In genomic region chr12:98258371-98258844, GRCm38 (mm10) we compare ENCODE assay signal across 7 mouse cellular contexts. TPM values are rescaled to one million over a fixed set of nuclear protein-coding genes. Genes with fewer than 3 reads are reported as not detected.
A peak's percentile ranks its signal among the peaks of the same experiment; 100 is the strongest.
DNase-seq lines count a peak whose midpoint lies in the region; ATAC-seq and TF ChIP-seq lines count a peak whose summit lies in the region.

No protein-coding gene starts in this region.

- TF ChIP-seq CTCF in spleen, adult 2 months (IDR thresholded peaks at IDR 0.05; ENCODE audit: extremely low read depth, insufficient read depth, insufficient read length, insufficient replicate concordance): no peak

- H3K9me3 ChIP-seq in heart, embryonic 15.5 days (replicated peaks): no peaks in the 10 kb centered on the region
- H3K9me3 ChIP-seq in limb, embryonic 11.5 days (ENCODE audit: control insufficient read depth, low read length): no peaks in the 10 kb centered on the region
- H3K9me3 ChIP-seq in stomach, embryonic 15.5 days: no peaks in the 10 kb centered on the region

- no peaks in the 10 kb centered on the region; the same call in 1 of the 2 replicates for H3K36me3 ChIP-seq in spleen, adult 2 months (ENCODE audit: control insufficient read depth, insufficient read depth, low read length)
- H3K36me3 ChIP-seq in heart, embryonic 15.5 days: no peaks in the 10 kb centered on the region
- H3K36me3 ChIP-seq in limb, embryonic 11.5 days (ENCODE audit: control insufficient read depth, insufficient read depth, low read length): no peaks in the 10 kb centered on the region
- no peaks in the 10 kb centered on the region for H3K36me3 ChIP-seq in stomach, embryonic 15.5 days

- no peak for DNase-seq in spleen, adult 2 months (ENCODE audit: low read depth in 1 of 2, low spot score in 2 of 2)
- DNase-seq in spleen, postnatal 36 days (ENCODE audit: low spot score in 2 of 2): no peak
- DNase-seq in limb, embryonic 11.5 days (ENCODE audit: low spot score): no peak
- no peak for DNase-seq in urinary bladder, adult 18-20 months (ENCODE audit: low spot score in 2 of 2)
- DNase-seq in embryo, embryonic 9.5 days (ENCODE audit: extremely low spot score): no peak

- H3K4me2 ChIP-seq in heart, embryonic 15.5 days: peak overlapping the region; percentile 79
- peak overlapping the region; percentile 64 for H3K4me2 ChIP-seq in limb, embryonic 11.5 days (ENCODE audit: low read depth, severe bottlenecking)
- H3K4me2 ChIP-seq in stomach, embryonic 15.5 days: peak overlapping the region; percentile 64

- H3K9ac ChIP-seq in heart, embryonic 15.5 days: peak overlapping the region; percentile 97
- peak overlapping the region; percentile 97 for H3K9ac ChIP-seq in limb, embryonic 11.5 days (ENCODE audit: low read length)
- peak overlapping the region; percentile 74 for H3K9ac ChIP-seq in stomach, embryonic 15.5 days

- peak overlapping the region; percentile 96 for H3K4me3 ChIP-seq in spleen, adult 2 months (ENCODE audit: extremely low read depth, insufficient read depth, insufficient read length)
- H3K4me3 ChIP-seq in heart, embryonic 15.5 days: peak overlapping the region; percentile 78
- H3K4me3 ChIP-seq in limb, embryonic 11.5 days (ENCODE audit: low read depth, low read length): peak overlapping the region; percentile 71
- peak overlapping the region; percentile 83 for H3K4me3 ChIP-seq in stomach, embryonic 15.5 days (replicated peaks)

- H3K27me3 ChIP-seq in spleen, adult 2 months (ENCODE audit: control insufficient read depth, insufficient read depth, low read length): no peaks in the 10 kb centered on the region
- no peaks in the 10 kb centered on the region for H3K27me3 ChIP-seq in heart, embryonic 15.5 days
- no peaks in the 10 kb centered on the region for H3K27me3 ChIP-seq in limb, embryonic 11.5 days (ENCODE audit: control insufficient read depth, insufficient read depth, low read length)
- H3K27me3 ChIP-seq in stomach, embryonic 15.5 days (replicated peaks): no peaks in the 10 kb centered on the region

- WGBS in spleen, adult 2 months: 6% methylated on average over 8 of the region's 8 CpGs
- WGBS in heart, embryonic 15.5 days: under 1% methylated on average over 8 of the region's 8 CpGs
- WGBS in limb, embryonic 11.5 days: 0% methylated on average over 8 of the region's 8 CpGs
- under 1% methylated on average over 8 of the region's 8 CpGs for WGBS in stomach, embryonic 15.5 days

- peak; percentile 8; the same call in 1 of the 2 replicates for ATAC-seq in heart, embryonic 15.5 days (replicated peaks; ENCODE audit: insufficient number of reproducible peaks, insufficient read depth, low FRiP score, low read depth)
- ATAC-seq in limb, embryonic 11.5 days (ENCODE audit: insufficient number of reproducible peaks, low FRiP score, low TSS enrichment, low read depth): no peak
- ATAC-seq in stomach, embryonic 15.5 days (ENCODE audit: insufficient read depth, low FRiP score, low read depth): no peak; the same call in 1 of the 2 replicates

- H3K4me1 ChIP-seq in spleen, adult 2 months (ENCODE audit: control insufficient read depth, insufficient read depth, insufficient read length): peaks cover 2% of the 10 kb centered on the region; the same call in 1 of the 2 replicates
- H3K4me1 ChIP-seq in heart, embryonic 15.5 days (replicated peaks): peaks cover 8% of the 10 kb centered on the region
- H3K4me1 ChIP-seq in limb, embryonic 11.5 days (ENCODE audit: control insufficient read depth, insufficient read depth, low read length): no peaks in the 10 kb centered on the region
- H3K4me1 ChIP-seq in stomach, embryonic 15.5 days: 0 out of 2 replicates have a peak, but pooled peaks cover 3% of the 10 kb centered on the region

- H3K27ac ChIP-seq in spleen, adult 2 months (ENCODE audit: insufficient read depth, low read length): no peak overlapping the region
- H3K27ac ChIP-seq in heart, embryonic 15.5 days: peak overlapping the region; percentile 95
- H3K27ac ChIP-seq in limb, embryonic 11.5 days (replicated peaks; ENCODE audit: low read depth, low read length): peak overlapping the region; percentile 87
- H3K27ac ChIP-seq in stomach, embryonic 15.5 days: peak overlapping the region; percentile 93

- TF ChIP-seq POLR2A in spleen, adult 2 months (IDR thresholded peaks at IDR 0.05; ENCODE audit: low read depth, low read length): no peak

RNA-seq across cellular contexts. Expression of gene Galc, which starts 0.9 kb away (rescaled TPM):
- 3.9 and 4.9 TPM in 2 replicates for polyA plus RNA-seq in spleen, adult 2 months (2012; rRNA removed)
- polyA plus RNA-seq in heart, embryonic 15.5 days (2015; fragmentation: Nextera tagmentation; extraction: Ambion mirVana): 4.7 and 6.2 TPM in 2 replicates
- polyA plus RNA-seq in limb, embryonic 11.5 days (2014; fragmentation: Nextera tagmentation; extraction: Ambion mirVana): 10.9 and 12.3 TPM in 2 replicates
- 6.9 and 7.2 TPM in 2 replicates for polyA plus RNA-seq in stomach, embryonic 15.5 days (2015; fragmentation: Nextera tagmentation; extraction: Ambion mirVana)

RNA-seq across cellular contexts. Expression of gene Gpr65, which starts 10.0 kb away (rescaled TPM):
- 8.6 and 9.2 TPM in 2 replicates for polyA plus RNA-seq in spleen, adult 2 months (2012; rRNA removed)
- 1.4 and 2.7 TPM in 2 replicates for polyA plus RNA-seq in heart, embryonic 15.5 days (2015; fragmentation: Nextera tagmentation; extraction: Ambion mirVana)
- polyA plus RNA-seq in limb, embryonic 11.5 days (2014; fragmentation: Nextera tagmentation; extraction: Ambion mirVana): 0.51 and 0.82 TPM in 2 replicates
- polyA plus RNA-seq in stomach, embryonic 15.5 days (2015; fragmentation: Nextera tagmentation; extraction: Ambion mirVana): 3.2 and 3.4 TPM in 2 replicates
